Mouse (Mus musculus) ES-Bruce4 (cell line): ENCODE measurements around the gene Crebrf. TPM values are rescaled to one million over a fixed set of nuclear protein-coding genes. Genes with fewer than 3 reads are reported as not detected.

Experiments used
- H3K27ac ChIP-seq: 2 replicates; pipeline ENCODE4 v1.5.1; 2012; ENCODE audit warnings: low read length, inconsistent platforms; ENCODE audit not compliant: insufficient read depth
- H3K27me3 ChIP-seq: 2 replicates; pipeline ENCODE4 v1.6.1; 2012; ENCODE audit warnings: mild to moderate bottlenecking, low read length, inconsistent platforms; ENCODE audit not compliant: control insufficient read depth, poor library complexity, insufficient read depth, severe bottlenecking
- H3K36me3 ChIP-seq: 2 replicates; pipeline ENCODE4 v1.6.1; 2012; ENCODE audit warnings: inconsistent platforms, mild to moderate bottlenecking, low read length, moderate library complexity; ENCODE audit not compliant: control insufficient read depth, poor library complexity, insufficient read depth, severe bottlenecking
- H3K4me1 ChIP-seq: one replicate; pipeline ENCODE4 v1.8.1; 2011; ENCODE audit warnings: low read length; ENCODE audit not compliant: control insufficient read depth, insufficient read depth
- H3K4me3 ChIP-seq: 2 replicates; pipeline ENCODE4 v1.5.1; 2011; ENCODE audit warnings: low read depth, mild to moderate bottlenecking, low read length
- H3K9ac ChIP-seq: 2 replicates; pipeline ENCODE4 v1.6.1; 2012; ENCODE audit warnings: low read depth, mild to moderate bottlenecking, inconsistent platforms; ENCODE audit not compliant: poor library complexity, severe bottlenecking
- H3K9me3 ChIP-seq: replicated peaks from 2 replicates; pipeline ENCODE4 v1.6.1; 2012; ENCODE audit warnings: mild to moderate bottlenecking, low read length, inconsistent platforms; ENCODE audit not compliant: control insufficient read depth, poor library complexity, insufficient read depth, severe bottlenecking
- CTCF ChIP-seq: IDR thresholded peaks from one replicate; pipeline ENCODE4 v1.8.1; 2011; ENCODE audit warnings: low read depth, low read length
- EP300 ChIP-seq: IDR thresholded peaks from 2 replicates; pipeline ENCODE4 v1.6.1; 2011; ENCODE audit warnings: low read depth, low read length; ENCODE audit not compliant: insufficient read depth
- POLR2A ChIP-seq: IDR thresholded peaks from one replicate; pipeline ENCODE4 v1.8.1; 2011; ENCODE audit warnings: low read length; ENCODE audit not compliant: insufficient read depth
- polyA plus RNA-seq: library from polyadenylated mRNA; stranded (reverse); fragments of >200 nt; gene quantifications from 2 replicates; pipeline ENCODE4 v1.2.4, GENCODE M21; 2011; ENCODE audit warnings: low read depth; ENCODE audit not compliant: missing spikeins, insufficient read depth, insufficient read length

Gene Crebrf
- polyA plus RNA-seq, 1 experiment = 18.6 TPM

DNA sequence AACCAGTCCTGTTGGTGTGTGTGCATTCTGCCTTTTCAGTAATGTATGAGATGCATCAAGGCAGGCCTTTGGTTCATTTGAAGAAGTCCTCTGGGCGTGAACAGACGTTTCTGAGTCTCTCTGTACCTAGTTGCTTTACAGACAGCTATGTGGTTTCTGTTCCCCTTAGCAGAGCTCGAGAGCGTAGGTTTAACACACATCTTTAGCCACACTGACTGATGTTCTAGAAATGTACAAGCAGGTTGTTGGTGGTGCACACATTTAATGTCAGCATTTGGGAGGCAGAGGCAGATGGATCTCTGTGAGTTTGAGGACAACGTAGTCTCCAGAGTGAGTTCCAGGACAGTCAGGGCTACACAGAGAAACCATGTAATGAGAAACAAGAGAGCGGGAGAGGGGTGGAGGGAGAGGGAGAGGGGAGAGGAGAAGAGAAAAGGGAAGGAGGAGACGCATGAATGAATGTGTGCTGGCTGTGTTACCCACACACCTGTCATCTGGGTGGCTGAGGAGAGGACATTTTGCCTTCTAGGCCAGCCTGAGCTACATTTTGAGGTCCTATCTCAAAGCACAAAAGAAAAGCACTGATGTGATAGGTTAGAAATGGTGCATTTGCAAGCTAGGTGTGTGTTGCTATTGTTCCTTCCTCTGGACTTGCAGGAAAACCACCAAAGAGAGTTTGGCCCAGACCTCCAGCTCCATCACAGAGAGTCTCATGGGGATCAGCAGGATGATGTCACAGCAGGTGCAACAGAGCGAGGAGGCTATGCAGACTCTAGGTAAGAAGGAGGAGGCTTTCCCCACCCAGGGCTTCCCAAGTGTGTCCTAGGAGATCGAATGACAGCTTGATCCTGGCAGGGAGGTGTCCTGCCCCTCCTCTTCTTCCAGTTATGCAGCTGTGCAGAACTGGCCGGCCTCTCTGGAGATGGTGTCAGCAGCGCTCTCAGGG lies 75.1 kb downstream of the Crebrf start:
- Histone ChIP-seq H3K9ac (no peak overlapping the region), H3K9me3 (no peaks in the 10 kb centered on the region), H3K4me1 (no peaks in the 10 kb centered on the region), H3K4me3 (no peak overlapping the region), H3K36me3 (peaks cover 4% of the 10 kb centered on the region; the same call in 1 of the 2 replicates), H3K27me3 (no peaks in the 10 kb centered on the region), H3K27ac (no peak overlapping the region)
- TF ChIP-seq POLR2A = no peak
- TF ChIP-seq EP300 = no peak
- TF ChIP-seq CTCF = no peak

DNA sequence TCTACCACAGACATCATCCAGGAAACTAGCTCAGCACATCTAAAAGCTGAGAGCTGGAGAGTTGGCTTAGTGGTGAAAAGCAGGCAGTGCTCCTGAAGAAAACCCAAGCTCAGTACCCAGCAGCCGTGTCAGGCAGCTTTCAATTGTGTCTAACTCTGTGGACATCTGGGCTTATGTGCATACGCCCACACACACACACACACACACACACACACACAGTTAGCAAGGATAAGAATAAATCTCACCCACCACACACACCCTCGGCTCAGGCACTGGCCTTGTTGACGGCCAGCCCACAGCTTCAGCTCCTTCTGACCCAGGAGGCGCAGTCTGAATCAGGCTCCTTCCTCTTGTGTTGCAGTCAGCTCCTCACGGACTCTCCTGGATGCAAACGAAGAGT lies 76.1 kb downstream of the Crebrf start:
- no peak overlapping the region for H3K27ac ChIP-seq
- H3K36me3 ChIP-seq = peaks cover 4% of the 10 kb centered on the region; the same call in 1 of the 2 replicates
- no peaks in the 10 kb centered on the region for H3K27me3 ChIP-seq
- H3K4me1 ChIP-seq = no peaks in the 10 kb centered on the region
- no peak overlapping the region for H3K9ac ChIP-seq
- TF ChIP-seq POLR2A (no peak), CTCF (no peak), EP300 (no peak)
- no peak overlapping the region for H3K4me3 ChIP-seq
- no peaks in the 10 kb centered on the region for H3K9me3 ChIP-seq

DNA sequence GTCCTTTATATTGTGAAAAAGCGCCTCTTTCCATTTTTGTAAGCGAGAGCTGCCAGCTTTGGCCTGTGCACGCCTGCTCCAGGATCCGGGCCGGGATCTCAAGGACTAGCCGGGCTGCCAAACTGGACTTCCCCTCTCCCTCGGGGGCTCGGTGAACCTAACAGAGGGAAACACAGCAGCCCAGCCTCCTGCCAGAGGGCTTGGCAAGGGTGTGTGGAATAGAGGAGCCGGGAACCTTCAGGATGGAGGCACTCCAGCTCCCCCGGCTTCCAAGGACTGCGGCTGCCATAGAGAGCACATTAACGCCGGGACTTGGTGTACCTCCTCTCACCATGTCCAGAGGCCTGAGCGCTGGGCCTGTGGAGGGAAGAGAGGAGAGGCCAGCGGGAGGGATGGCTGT lies 76.6 kb downstream of the Crebrf start:
- Histone ChIP-seq H3K27me3 (no peaks in the 10 kb centered on the region), H3K27ac (no peak overlapping the region), H3K36me3 (peaks cover 4% of the 10 kb centered on the region; the same call in 1 of the 2 replicates), H3K9me3 (no peaks in the 10 kb centered on the region), H3K9ac (no peak overlapping the region), H3K4me3 (no peak overlapping the region), H3K4me1 (no peaks in the 10 kb centered on the region)
- TF ChIP-seq CTCF (no peak), POLR2A (no peak), EP300 (no peak)

- no peak overlapping the region for H3K9ac ChIP-seq
- H3K4me1 ChIP-seq = no peaks in the 10 kb centered on the region
- H3K36me3 ChIP-seq = peaks cover 4% of the 10 kb centered on the region; the same call in 1 of the 2 replicates
- no peaks in the 10 kb centered on the region for H3K27me3 ChIP-seq
- no peak overlapping the region for H3K27ac ChIP-seq
- H3K4me3 ChIP-seq = no peak overlapping the region
- no peaks in the 10 kb centered on the region for H3K9me3 ChIP-seq
- no peak for TF ChIP-seq POLR2A
- no peak for TF ChIP-seq CTCF
- TF ChIP-seq EP300 = no peak
These were observed 77.8 kb downstream of the Crebrf start for GRCm38 (mm10) chr17:26793068-26793765.

GRCm38 (mm10) chr17:26794744-26795143 lies 79.3 kb downstream of the Crebrf start:
- TF ChIP-seq POLR2A (no peak), EP300 (no peak), CTCF (peak; percentile 71)
- Histone ChIP-seq H3K27ac (no peak overlapping the region), H3K27me3 (no peaks in the 10 kb centered on the region), H3K9ac (no peak overlapping the region), H3K9me3 (no peaks in the 10 kb centered on the region), H3K36me3 (peaks cover 4% of the 10 kb centered on the region; the same call in 1 of the 2 replicates), H3K4me3 (no peak overlapping the region), H3K4me1 (no peaks in the 10 kb centered on the region)

GRCm38 (mm10) chr17:26795386-26795785 lies 79.9 kb downstream of the Crebrf start:
- TF ChIP-seq CTCF = no peak
- no peak for TF ChIP-seq POLR2A
- TF ChIP-seq EP300 = no peak
- Histone ChIP-seq H3K4me1 (no peaks in the 10 kb centered on the region), H3K4me3 (no peak overlapping the region), H3K27ac (no peak overlapping the region), H3K27me3 (no peaks in the 10 kb centered on the region), H3K9ac (no peak overlapping the region), H3K36me3 (peaks cover 4% of the 10 kb centered on the region; the same call in 1 of the 2 replicates), H3K9me3 (no peaks in the 10 kb centered on the region)
